Mouse (Mus musculus): ENCODE data around the gene Neb.

DNA sequence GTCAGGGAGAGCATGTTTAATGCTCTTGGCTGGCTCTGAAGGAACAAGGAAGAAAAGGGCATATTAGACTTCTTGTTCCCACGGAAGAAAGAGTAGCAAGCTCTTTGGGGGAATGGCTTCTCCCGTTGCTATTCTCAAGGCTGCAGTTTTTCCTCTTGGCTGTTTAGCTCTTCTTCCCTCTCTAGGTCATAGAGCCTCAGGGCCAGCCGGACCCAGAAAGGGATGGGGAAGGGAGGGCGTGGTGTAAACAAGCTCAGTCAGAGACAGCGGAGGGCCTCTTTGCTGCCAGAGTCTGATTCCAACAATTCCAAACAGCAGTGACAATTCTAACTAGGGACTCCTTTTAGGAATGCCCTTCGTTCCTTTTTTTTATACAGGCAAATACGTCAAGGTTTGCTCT, 7.8 kb upstream of the Neb start:
- TF ChIP-seq CTCF (IDR thresholded peaks at IDR 0.05; ENCODE audit: control insufficient read depth, insufficient read depth, insufficient replicate concordance, low read depth, low read length) (no peak), POLR2A (IDR thresholded peaks at IDR 0.05; ENCODE audit: control insufficient read depth, low read depth, low read length) (no peak)

Measured in testis, adult 2 months (tissue).